Mouse (Mus musculus) heart, embryonic 14.5 days (tissue): ENCODE data around the gene Wdr76. TPM values are rescaled to one million over a fixed set of nuclear protein-coding genes. Genes with fewer than 3 reads are reported as not detected.

Source experiments
- ATAC-seq: fragments of 200-750 bp; cut with Nextera tagmentation; 2 replicates; pipeline ENCODE4 v1.8.0; 2017; ENCODE audit warnings: low read depth, moderate TSS enrichment; ENCODE audit not compliant: insufficient number of reproducible peaks, insufficient read depth, low FRiP score
- H3K27ac ChIP-seq, 2 experiments: fragments of 200-500 bp in 1 of 2; fragments of 300-500 bp in 1 of 2; sonication (generic) in 1 of 2; replicated peaks in 1 of 2; 2 replicates each; pipeline ENCODE4 v1.5.1; 2012 to 2014; ENCODE audit warnings: low read depth in 2 of 2, low read length in 2 of 2, control low read depth in 1 of 2, mild to moderate bottlenecking in 1 of 2, mixed read lengths in 1 of 2; ENCODE audit not compliant: control insufficient read depth in 1 of 2, insufficient read depth in 1 of 2
- H3K27me3 ChIP-seq: fragments of 300-500 bp; sonication (generic); 2 replicates; pipeline ENCODE4 v1.6.1; 2014; ENCODE audit warnings: mild to moderate bottlenecking, low read length, control low read depth; ENCODE audit not compliant: control insufficient read depth, insufficient read depth
- H3K36me3 ChIP-seq: fragments of 300-500 bp; sonication (generic); 2 replicates; pipeline ENCODE4 v1.6.1; 2014; ENCODE audit warnings: mild to moderate bottlenecking, control low read depth, low read length, mixed read lengths; ENCODE audit not compliant: control insufficient read depth, insufficient read depth
- H3K4me1 ChIP-seq, 2 experiments: fragments of 200-500 bp in 1 of 2; fragments of 300-500 bp in 1 of 2; sonication (generic) in 1 of 2; 2 replicates each; pipeline ENCODE4 v1.6.1; 2012 to 2014; ENCODE audit warnings: low read length in 2 of 2, control low read depth in 1 of 2, mixed read lengths in 1 of 2; ENCODE audit not compliant: control insufficient read depth in 2 of 2, insufficient read depth in 2 of 2
- H3K4me2 ChIP-seq: fragments of 300-500 bp; sonication (generic); 2 replicates; pipeline ENCODE4 v1.6.1; 2014; ENCODE audit warnings: mild to moderate bottlenecking, low read length
- H3K4me3 ChIP-seq, 2 experiments: fragments of 200-500 bp in 1 of 2; fragments of 300-500 bp in 1 of 2; sonication (generic) in 1 of 2; 2 replicates each; pipeline ENCODE4 v1.5.1; 2012 to 2014; ENCODE audit warnings: low read length in 2 of 2, mild to moderate bottlenecking in 2 of 2, control low read depth in 1 of 2, low read depth in 1 of 2, moderate library complexity in 1 of 2; ENCODE audit not compliant: control insufficient read depth in 1 of 2, insufficient read depth in 1 of 2
- H3K9ac ChIP-seq: fragments of 300-500 bp; sonication (generic); 2 replicates; pipeline ENCODE4 v1.6.1; 2014; ENCODE audit warnings: mild to moderate bottlenecking, low read length
- H3K9me3 ChIP-seq: fragments of 300-500 bp; sonication (generic); 2 replicates; pipeline ENCODE4 v1.6.1; 2016; ENCODE audit warnings: low read length, control low read depth; ENCODE audit not compliant: control insufficient read depth
- WGBS: fragments of 180-500 bp; shearing (Covaris S2); extraction: QIAGEN DNeasy Blood & Tissue Kit; methylation state at CpG from one replicate; pipeline ENCODE4 v1.1.7; 2014; 5-methylcytosine and 5-hydroxymethylcytosine counted together
- polyA plus RNA-seq: library from polyadenylated mRNA; unstranded; fragments of >200 nt; fragmentation: Nextera tagmentation; extraction: Ambion mirVana; gene quantifications from 2 replicates; pipeline ENCODE4 v1.2.1, GENCODE M21; 2014

Wdr76 gene
- polyA plus RNA-seq, 1 experiment from 2014 or later: 6.5 TPM

GRCm38 (mm10) chr2:121587523-121588308 is 81.2 kb downstream of the Wdr76 start:
- H3K4me3 ChIP-seq: no peak overlapping the region
- no peak for ATAC-seq
- H3K9ac ChIP-seq: no peak overlapping the region
- peak overlapping the region; percentile 14 to 58 for H3K27ac ChIP-seq
- H3K9me3 ChIP-seq: no peaks in the 10 kb centered on the region
- 29% methylated on average over 12 of the region's 12 CpGs for WGBS
- H3K36me3 ChIP-seq: no peaks in the 10 kb centered on the region
- peaks cover 15 to 20% of the 10 kb centered on the region in 2 experiments for H3K4me1 ChIP-seq
- H3K27me3 ChIP-seq: no peaks in the 10 kb centered on the region
- H3K4me2 ChIP-seq: peak overlapping the region; percentile 24

GRCm38 (mm10) chr2:121588309-121588694 is 81.8 kb downstream of the Wdr76 start:
- H3K36me3 ChIP-seq: no peaks in the 10 kb centered on the region
- H3K9ac ChIP-seq: no peak overlapping the region
- H3K4me1 ChIP-seq: peaks cover 16 to 20% of the 10 kb centered on the region in 2 experiments
- H3K27me3 ChIP-seq: no peaks in the 10 kb centered on the region
- H3K4me3 ChIP-seq: no peak overlapping the region
- peak overlapping the region; percentile 14 to 58 for H3K27ac ChIP-seq
- 0 out of 2 replicates have a peak, but pooled peaks have one; percentile 42 for ATAC-seq
- H3K4me2 ChIP-seq: peak overlapping the region; percentile 24
- 31% methylated on average over 4 of the region's 4 CpGs for WGBS
- no peaks in the 10 kb centered on the region for H3K9me3 ChIP-seq

GRCm38 (mm10) chr2:121594131-121594530 is 87.6 kb downstream of the Wdr76 start:
- Histone ChIP-seq H3K4me3 (no peak overlapping the region), H3K4me1 (peaks cover 17 to 23% of the 10 kb centered on the region in 2 experiments), H3K9me3 (no peaks in the 10 kb centered on the region), H3K27me3 (no peaks in the 10 kb centered on the region), H3K36me3 (no peaks in the 10 kb centered on the region), H3K4me2 (peak overlapping the region; percentile 43; the same call in 1 of the 2 replicates), H3K27ac (peak overlapping the region; percentile 66 to 73; a peak in 3 of 4 replicates), H3K9ac (no peak overlapping the region)
- ATAC-seq: no peak
- 35% methylated on average over 3 of the region's 3 CpGs for WGBS

Other genes with a start within 250 kb of the Wdr76 start
- gene Trp53bp1, start 235.3 kb upstream of the Wdr76 start, polyA plus RNA-seq: 44.1 and 47.5 TPM in 2 replicates
- 7.3 and 7.7 TPM in 2 replicates for gene Map1a, start 217.1 kb upstream of the Wdr76 start, polyA plus RNA-seq
- gene Ppip5k1, start 151.3 kb upstream of the Wdr76 start, polyA plus RNA-seq: 12.8 and 16.0 TPM in 2 replicates
- 0.42 and 0.72 TPM in 2 replicates for gene Ckmt1, start 149.0 kb upstream of the Wdr76 start, polyA plus RNA-seq
- gene Strc, start 119.6 kb upstream of the Wdr76 start, polyA plus RNA-seq: not detected in 2 replicates
- gene Pdia3, start 92.9 kb upstream of the Wdr76 start, polyA plus RNA-seq: 339 and 411 TPM in 2 replicates
- 3.1 and 3.4 TPM in 2 replicates for gene Catsper2, start 92.9 kb upstream of the Wdr76 start, polyA plus RNA-seq
- 0.77 and 1.3 TPM in 2 replicates for gene Ell3, start 62.4 kb upstream of the Wdr76 start, polyA plus RNA-seq
- gene Serf2, start 57.5 kb upstream of the Wdr76 start, polyA plus RNA-seq: 675 and 694 TPM in 2 replicates
- 85.7 and 101 TPM in 2 replicates for gene Hypk, start 53.4 kb upstream of the Wdr76 start, polyA plus RNA-seq
- gene Serinc4, start 49.9 kb upstream of the Wdr76 start, polyA plus RNA-seq: 0.20 and 0.63 TPM in 2 replicates
- gene Mfap1b, start 32.7 kb upstream of the Wdr76 start, polyA plus RNA-seq: 44.3 and 45.4 TPM in 2 replicates
- gene Mfap1a, start 58 bp upstream of the Wdr76 start, polyA plus RNA-seq: 18.3 and 20.5 TPM in 2 replicates